Mouse (Mus musculus) right cerebral cortex, postnatal 4 days (tissue): ENCODE measurements around the gene Tlr2.
A peak's percentile ranks its signal among the peaks of the same experiment; 100 is the strongest.

ENCODE experiments used
- DNase-seq: peaks from one replicate; pipeline ENCODE4 v3.0.0-alpha.2; 2022

Gene Tlr2

GRCm38 (mm10) chr3:83827684-83828083, 13.9 kb downstream of the Tlr2 start:
- DNase-seq: no peak

GRCm38 (mm10) chr3:83823774-83824173, 17.8 kb downstream of the Tlr2 start:
- DNase-seq: no peak

DNA sequence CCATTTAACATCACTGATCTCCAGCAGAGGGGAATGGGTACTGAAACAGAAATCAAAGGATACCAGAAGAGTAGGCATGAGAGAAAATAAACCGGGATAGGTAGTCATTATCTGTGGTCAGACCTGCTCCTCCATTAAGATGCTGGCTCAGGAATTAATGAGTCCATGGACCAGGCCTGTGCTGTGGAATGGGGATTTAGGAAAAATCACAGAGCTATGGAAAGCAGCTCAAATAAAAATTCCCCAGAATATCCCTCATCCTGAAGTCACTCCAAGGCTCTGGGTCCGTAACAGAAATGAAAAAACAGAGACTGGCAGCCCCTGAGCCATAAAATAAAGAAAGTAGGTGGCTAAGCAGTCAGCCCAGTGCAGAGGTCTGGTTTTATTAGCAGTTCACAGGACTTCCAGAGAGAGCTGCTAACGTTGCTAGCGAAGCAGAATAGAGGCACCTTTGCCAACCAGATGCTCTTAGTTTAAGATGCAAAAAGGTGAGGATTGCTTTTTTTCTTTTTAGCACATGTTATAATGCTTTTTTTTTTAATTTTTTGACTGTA, 25.1 kb downstream of the Tlr2 start:
- DNase-seq: no peak

- DNase-seq: no peak
Measured at GRCm38 (mm10) chr3:83812863-83813262, 28.7 kb downstream of the Tlr2 start.

- no peak for DNase-seq
Measured at GRCm38 (mm10) chr3:83811987-83812386, 29.6 kb downstream of the Tlr2 start.

DNA sequence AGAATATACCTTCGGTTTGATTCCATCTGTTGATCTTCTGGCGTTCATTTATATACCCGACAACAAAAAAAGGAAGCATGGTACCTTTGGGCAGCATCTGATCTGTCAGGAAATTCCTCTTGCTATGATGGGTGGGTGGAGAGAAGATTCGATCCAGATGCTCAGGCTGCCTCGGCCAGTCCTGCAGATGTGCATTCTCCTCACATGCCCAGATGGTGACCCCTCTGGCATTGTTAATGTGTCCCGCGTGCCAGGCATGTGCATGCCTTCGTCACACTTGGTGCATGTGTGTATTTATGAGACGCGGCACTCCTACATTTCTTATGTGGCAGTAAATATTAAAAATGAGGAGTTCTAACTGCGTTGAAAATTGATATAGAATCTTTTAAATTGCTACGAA, 33.1 kb downstream of the Tlr2 start:
- DNase-seq: no peak

DNA sequence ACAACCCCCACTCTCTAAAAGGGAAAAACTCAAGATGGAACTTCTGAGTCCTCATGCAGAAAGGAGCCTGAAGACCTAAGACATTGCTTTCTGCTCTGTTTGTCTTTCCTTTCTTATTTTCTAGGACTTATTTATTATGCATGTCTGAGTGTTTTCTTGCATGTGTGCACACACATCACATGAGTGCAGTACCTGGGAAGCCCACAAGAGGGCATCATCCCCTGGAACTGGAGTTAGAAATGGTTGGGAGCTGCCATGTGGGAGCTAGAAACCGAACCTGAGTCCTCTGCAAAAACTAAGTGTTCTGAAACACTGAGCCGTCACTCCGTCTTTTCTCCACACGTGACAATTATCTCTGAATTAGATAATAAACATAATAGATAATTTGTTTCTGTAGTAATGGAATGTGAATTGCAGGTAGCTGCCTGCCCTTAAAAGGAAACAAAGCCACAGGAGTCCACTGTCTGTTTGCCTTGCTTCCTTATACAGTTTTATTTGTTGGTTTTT, 39.9 kb downstream of the Tlr2 start:
- no peak for DNase-seq

- no peak for DNase-seq
Measured at GRCm38 (mm10) chr3:83799486-83799885, 42.1 kb downstream of the Tlr2 start.

DNA sequence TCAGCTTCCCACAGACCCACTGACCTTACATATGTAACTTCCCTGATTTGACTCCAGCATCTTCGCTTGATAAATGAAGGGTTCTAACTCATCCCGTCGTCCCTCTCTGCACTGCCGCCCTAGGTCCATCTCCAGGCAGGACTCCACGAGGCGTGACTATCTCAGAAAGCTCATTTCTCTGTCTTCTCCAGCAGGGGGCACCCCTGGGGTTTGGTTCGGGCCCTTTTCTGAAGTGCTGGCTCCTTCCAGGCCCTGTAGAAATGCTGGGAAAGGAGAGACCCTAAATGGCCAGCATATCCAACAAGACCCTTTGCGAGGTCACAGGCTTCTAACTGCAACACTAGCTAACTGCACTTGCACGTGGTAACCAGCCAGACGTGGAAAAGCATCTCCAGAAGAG, 43.7 kb downstream of the Tlr2 start:
- DNase-seq: peak; percentile 63

GRCm38 (mm10) chr3:83797098-83797497, 44.5 kb downstream of the Tlr2 start:
- no peak for DNase-seq

DNA sequence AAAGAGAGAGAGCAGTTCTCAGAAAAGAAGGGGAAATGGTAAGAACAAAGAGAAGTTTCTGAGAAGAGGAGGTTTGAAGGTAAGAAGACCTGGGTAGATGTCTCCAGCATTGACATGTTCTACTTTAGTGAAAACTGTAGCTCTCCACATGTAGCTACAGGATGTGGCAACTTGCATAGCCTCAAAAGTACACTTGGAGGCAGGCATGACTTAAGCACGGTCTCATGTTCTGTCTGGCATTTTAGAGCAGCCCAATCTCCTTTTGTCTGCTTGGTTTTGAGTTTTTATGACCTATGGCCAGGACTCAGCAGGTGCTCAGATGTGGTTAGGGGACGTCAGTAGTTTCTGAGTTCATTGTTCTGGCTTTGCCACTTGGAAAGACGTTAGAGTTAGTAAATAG, 50.1 kb downstream of the Tlr2 start:
- DNase-seq: no peak

DNA sequence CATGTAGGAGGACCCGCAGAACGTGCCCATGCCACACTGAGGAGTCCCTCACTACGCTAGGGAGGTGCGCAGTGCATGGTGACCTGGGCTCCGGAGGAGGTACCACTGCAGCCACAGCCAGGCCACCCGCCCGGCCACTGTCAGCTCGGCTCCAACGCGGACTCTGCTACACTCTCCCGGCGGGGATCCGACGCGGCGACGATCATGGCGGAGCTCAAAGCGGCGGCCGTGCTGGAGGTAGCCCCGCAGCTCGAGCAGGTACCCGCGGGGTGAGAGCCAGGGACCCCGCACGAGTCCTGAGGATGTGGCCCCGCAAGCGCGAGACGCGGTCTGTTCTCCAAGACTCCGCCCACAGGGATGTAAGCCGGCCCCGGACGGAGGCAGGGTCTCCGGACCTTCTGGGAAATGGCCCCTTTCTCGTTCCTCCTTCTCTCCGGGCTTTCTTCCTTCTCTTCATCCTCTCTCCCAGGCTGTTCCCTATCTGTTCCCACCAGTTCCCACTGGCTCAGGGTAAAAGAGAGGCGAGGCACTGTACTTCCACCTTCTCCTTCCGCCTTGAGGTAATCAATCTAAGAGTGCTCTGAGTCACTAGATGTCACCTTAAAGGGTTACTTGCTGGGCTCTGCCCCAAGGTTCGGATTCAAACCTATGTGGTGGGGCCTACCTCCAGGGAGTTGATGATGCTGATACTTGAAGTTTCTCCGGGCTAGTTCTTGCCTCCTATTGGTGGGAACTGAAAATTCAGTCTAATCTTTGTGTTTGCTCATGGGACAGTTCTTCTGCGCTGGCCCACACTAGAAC, 51.7 kb downstream of the Tlr2 start:
- peak; percentile 35 for DNase-seq

DNA sequence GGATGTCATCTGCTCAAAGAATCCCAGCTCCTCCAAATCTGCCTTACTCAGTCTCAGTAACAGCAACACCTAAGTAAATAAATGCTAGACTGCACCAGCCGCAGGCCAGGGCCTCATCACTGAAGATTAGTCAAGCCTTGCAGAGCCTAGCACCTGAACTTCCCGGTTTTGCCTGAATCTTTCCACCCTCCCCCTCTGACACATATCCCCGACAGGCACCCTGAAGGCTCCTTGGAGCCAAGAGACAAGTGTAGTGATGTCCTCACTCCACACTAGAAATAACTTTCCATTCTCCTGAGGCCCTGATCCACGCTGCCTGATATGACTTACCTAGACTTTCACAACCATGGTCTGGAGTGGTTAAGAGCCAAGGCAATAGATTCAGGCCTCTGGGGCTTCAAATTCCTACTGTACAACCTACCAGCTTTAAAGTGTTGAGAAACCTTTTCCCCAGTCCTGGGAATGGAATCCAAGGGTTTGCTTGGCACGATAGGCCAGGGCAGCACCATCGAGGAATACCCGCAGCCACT, 53.7 kb downstream of the Tlr2 start:
- DNase-seq: no peak

DNA sequence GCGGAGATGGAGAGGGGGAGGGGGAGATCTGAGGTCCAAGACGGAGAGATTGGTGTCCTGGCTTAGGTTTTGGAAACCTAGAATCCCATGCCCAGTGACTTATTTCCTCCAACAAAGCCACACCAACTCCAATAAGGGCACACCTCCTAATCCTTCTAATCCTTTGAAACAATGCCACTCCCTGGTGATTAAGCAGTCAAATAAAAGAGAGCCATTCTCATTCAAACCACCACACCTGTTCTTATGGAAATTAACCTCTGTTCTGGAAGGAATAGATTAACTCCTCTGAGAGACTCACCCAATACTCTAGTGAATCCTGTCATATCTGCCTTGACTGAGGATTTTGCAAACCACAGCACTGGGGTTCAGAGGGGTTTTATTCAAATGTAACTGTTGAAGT, 54.5 kb downstream of the Tlr2 start:
- no peak for DNase-seq
